Mouse (Mus musculus) G1E (cell line): ENCODE measurements around the gene Anxa3.

Source experiments
- CTCF ChIP-seq: IDR thresholded peaks from 2 replicates; pipeline ENCODE4 v1.5.1; 2012; ENCODE audit warnings: low read depth, low read length, inconsistent platforms, mixed read lengths
- GATA1 ChIP-seq: IDR thresholded peaks from 2 replicates; pipeline ENCODE4 v1.6.1; 2012; ENCODE audit warnings: borderline replicate concordance, low read length, inconsistent platforms, mixed read lengths
- GATA2 ChIP-seq: IDR thresholded peaks from 2 replicates; pipeline ENCODE4 v1.6.1; 2012; ENCODE audit warnings: low read depth, low read length, inconsistent platforms, borderline replicate concordance
- TAL1 ChIP-seq: conservative IDR thresholded peaks from 2 replicates; pipeline ENCODE4 v1.6.1; 2012; ENCODE audit warnings: low read depth, low read length, inconsistent platforms, mixed read lengths

- TF ChIP-seq GATA1 (no peak), CTCF (no peak), TAL1 (peak; percentile 42; the same call in 1 of the 2 replicates), GATA2 (no peak)
These were observed 92.1 kb downstream of the Anxa3 start for GRCm38 (mm10) chr5:96885202-96885601.
